Mouse (Mus musculus) liver (tissue): ENCODE data around the gene Efcab8.

ENCODE experiments used
- DNase-seq: peaks from one replicate; pipeline ENCODE4 v3.0.0-alpha.2; 2020; ENCODE audit warnings: mixed read lengths

The Efcab8 gene

GRCm38 (mm10) chr2:153827171-153827830 is 47.6 kb downstream of the Efcab8 start:
- DNase-seq, result no peak

DNA sequence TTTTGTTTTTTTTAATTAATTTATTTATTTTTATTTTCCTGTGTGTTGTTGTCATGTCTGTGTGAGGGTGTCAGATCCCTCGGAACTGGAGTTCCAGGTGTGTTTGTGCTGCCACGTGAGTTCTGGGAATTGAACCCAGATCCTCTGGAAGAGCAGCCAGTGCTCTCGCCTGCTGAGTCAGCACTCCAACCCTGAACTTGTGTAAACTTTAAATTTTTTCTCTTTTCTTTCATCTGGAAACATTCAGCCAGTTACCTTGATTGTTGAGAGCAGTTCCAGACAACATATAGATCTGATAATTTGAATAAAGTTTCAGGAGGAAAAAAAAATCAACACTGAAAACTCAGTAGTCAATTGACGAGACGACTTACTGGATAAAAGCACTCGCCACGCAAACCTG is 49.0 kb downstream of the Efcab8 start:
- no peak for DNase-seq

DNA sequence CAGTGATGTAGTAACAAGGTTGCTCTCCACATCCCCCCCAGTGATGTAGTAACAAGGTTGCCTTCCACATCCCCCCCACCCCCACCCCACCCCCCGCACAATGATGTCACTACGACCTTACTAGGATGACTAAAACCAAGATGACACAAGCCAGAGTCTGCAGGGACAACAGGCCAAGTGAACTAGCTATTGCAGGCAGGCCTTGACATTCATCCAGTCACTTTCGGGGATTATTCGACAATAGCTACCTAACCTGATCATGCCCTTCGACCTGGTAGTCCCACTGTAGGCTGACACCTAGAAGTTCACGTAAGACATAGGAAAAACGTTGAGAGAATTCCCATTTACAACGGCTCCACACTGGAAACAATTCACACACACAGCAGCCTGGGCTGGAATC is 53.6 kb downstream of the Efcab8 start:
- no peak for DNase-seq

GRCm38 (mm10) chr2:153842854-153843253 is 63.1 kb downstream of the Efcab8 start:
- DNase-seq, result no peak

DNA sequence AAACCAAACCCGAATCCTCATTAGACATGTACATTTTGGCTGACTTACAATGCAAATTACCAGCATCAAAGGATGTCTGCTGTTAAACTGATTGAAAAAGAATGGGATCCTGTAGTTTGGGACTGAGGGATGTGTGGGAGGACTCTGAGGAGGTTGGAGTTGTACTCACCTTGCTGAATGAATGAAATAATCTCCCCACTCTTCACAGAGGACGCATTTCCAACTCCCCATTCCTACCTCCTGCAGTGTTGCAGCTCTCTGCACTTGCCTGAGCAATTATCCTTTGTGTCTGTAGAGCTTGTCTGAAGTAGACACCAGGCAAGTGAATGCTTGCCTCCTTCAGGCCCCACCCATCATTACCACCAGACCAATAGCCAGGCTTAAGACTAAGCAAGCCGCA is 68.7 kb downstream of the Efcab8 start:
- DNase-seq, result no peak

- no peak for DNase-seq
These were observed 70.8 kb downstream of the Efcab8 start for GRCm38 (mm10) chr2:153850351-153851029.

DNA sequence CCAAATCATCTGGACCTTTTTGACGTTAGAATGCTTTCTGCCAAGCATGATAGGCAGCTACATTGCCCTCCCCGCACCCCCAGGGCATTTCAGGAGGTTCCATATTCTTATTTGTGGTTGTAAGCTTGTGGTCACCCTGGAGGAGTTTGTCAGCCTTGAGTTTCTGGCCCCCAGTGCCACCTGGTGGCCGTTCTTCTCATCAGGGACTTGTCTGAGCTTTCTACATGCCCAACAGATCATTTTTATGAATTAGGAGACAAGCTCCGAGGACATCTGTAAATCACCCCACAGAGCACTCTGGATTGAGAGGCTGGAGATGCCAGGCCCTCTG is 71.3 kb downstream of the Efcab8 start:
- peak; percentile 37 for DNase-seq

DNA sequence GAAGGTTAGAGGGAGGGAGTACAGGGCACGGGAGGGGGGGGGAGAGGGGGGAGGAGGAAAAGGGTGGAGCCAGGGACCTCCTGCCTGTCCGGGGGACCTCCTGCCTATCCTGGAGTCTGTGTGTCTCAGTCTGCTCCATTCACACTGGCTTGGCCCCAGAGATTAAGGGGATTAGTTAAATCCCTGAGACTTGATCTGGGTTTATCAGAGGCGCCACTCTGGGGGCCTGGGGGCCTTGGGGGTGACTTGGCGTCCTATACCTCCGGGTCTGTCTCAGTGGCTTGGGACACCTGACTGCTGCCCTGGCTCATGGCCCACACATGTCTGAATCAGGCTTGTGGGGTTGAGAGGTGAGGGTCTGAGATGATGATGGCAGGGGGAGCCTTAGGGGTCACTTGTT is 73.8 kb downstream of the Efcab8 start:
- DNase-seq, result no peak

DNA sequence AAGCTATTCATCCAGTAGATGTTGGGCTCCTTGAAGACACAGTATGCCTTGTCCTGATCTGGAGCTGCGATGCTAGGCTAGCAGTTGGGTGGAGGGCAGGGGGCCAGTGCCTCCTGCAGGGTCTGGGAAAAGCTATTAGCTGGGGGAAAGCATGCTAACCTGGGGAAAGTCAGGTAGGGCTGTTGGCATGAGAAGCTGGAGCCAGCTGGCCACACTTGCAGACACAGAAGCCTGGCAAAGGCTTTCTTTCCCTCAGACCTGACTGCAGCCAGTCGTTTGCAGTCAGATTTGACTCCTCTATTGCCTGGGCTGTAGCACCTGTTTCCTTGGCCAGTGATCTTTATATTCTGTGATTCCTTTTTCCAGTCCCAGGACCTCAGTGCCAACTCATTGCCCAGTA is 79.8 kb downstream of the Efcab8 start:
- DNase-seq, result no peak

DNA sequence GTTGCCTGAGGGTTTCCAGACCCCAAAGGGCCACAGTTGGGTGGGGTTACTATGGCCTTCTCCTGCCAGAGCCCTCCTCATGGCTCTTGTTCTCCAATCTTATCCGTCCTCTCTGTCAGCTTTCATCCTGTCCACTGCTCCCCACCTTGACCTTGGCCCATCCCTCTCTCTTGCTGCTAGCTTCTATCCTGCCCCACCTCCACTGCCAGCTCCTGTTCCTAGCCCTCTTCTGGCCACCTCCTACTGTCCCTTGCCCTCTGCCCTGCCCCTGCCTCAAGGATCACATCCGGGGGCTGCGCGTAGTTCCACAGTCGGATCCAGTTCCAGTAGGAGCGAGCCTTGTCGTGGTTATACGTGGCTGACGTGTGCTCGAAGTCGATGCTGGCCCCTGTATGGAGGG is 80.6 kb downstream of the Efcab8 start:
- DNase-seq, result no peak

- DNase-seq, result no peak
These were observed 81.0 kb downstream of the Efcab8 start for GRCm38 (mm10) chr2:153860715-153861114.

GRCm38 (mm10) chr2:153861960-153862359 is 82.2 kb downstream of the Efcab8 start:
- no peak for DNase-seq

- DNase-seq, result no peak
These were observed 91.3 kb downstream of the Efcab8 start, which contains the start of gene Sun5 for GRCm38 (mm10) chr2:153870984-153871383. Gene Sun5, minus strand, starts transcription at chr2:153871084.

- no peak for DNase-seq
These were observed 95.0 kb downstream of the Efcab8 start, which contains the start of gene Bpifb2 for GRCm38 (mm10) chr2:153874745-153875144. Gene Bpifb2, plus strand, starts transcription at chr2:153875045.
